17 mouse cellular contexts compared by ENCODE assay signal in genomic region chr1:136927428-136927827, GRCm38 (mm10). TPM values are rescaled to one million over a fixed set of nuclear protein-coding genes. Genes with fewer than 3 reads are reported as not detected.
"Had no signal": no experiment of that assay in that cellular context is flagged by ENCODE, and none has a peak within 500 bp of the region (broad histone marks: within the 10 kb centered on the region; RNA-seq: fewer than 3 reads in every experiment).

No protein-coding gene starts in this region.

- ATAC-seq: lung, postnatal 0 days; midbrain, embryonic 13.5 days had no signal

- DNase-seq: kidney, adult 18-20 months; kidney, postnatal 10 days; lung, adult 2 months; lung, postnatal 36 days; retina, postnatal 1 day; right cerebral cortex, postnatal 4 days; spleen, adult 18-20 months; thymus, adult 18-20 months; thymus, postnatal 14 days had no signal

- H3K4me1 ChIP-seq: neural tube, embryonic 13.5 days had no signal

- H3K4me2 ChIP-seq: midbrain, embryonic 13.5 days; neural tube, embryonic 13.5 days had no signal

- H3K9ac ChIP-seq: liver, embryonic 14.5 days; midbrain, embryonic 13.5 days; neural tube, embryonic 13.5 days had no signal

- H3K27ac ChIP-seq: left cerebral cortex, adult 2 months; liver, embryonic 14.5 days; midbrain, embryonic 13.5 days; neural tube, embryonic 13.5 days had no signal

- H3K27me3 ChIP-seq: neural tube, embryonic 13.5 days had no signal

- H3K9me3 ChIP-seq: midbrain, embryonic 13.5 days; neural tube, embryonic 13.5 days had no signal

- H3K4me3 ChIP-seq: left cerebral cortex, adult 2 months; midbrain, embryonic 13.5 days; neural tube, embryonic 13.5 days had no signal

- H3K36me3 ChIP-seq: midbrain, embryonic 13.5 days; neural tube, embryonic 13.5 days had no signal

RNA-seq across cellular contexts. Expression of gene Nr5a2, which starts 32.8 kb away (rescaled TPM):
- total RNA-seq: layer of hippocampus, postnatal 25 days; left cerebral cortex, adult 2 months; megakaryocyte progenitor cell, adult 5-6 weeks; monocyte, adult 5-6 weeks had no signal
